Mouse (Mus musculus) hindbrain, embryonic 10.5 days (tissue): ENCODE measurements around the gene Setd1b. TPM values are rescaled to one million over a fixed set of nuclear protein-coding genes. Genes with fewer than 3 reads are reported as not detected.

Source experiments
- polyA plus RNA-seq: library from polyadenylated mRNA; unstranded; fragments of >200 nt; fragmentation: Nextera tagmentation; extraction: Ambion mirVana; gene quantifications from 2 replicates; pipeline ENCODE4 v1.2.1, GENCODE M21; 2016

Setd1b gene
- polyA plus RNA-seq, 1 experiment from 2014 or later: 9.5 TPM

Other genes with a start within 250 kb of the Setd1b start
- gene Kdm2b, start 152.4 kb upstream of the Setd1b start, polyA plus RNA-seq: 84.6 and 92.4 TPM in 2 replicates
- gene Orai1, start 127.1 kb upstream of the Setd1b start, polyA plus RNA-seq: 10.2 and 11.3 TPM in 2 replicates
- gene Morn3, start 95.2 kb upstream of the Setd1b start, polyA plus RNA-seq: 0.50 and 2.4 TPM in 2 replicates
- gene Tmem120b, start 73.8 kb upstream of the Setd1b start, polyA plus RNA-seq: 12.9 and 13.4 TPM in 2 replicates
- gene Rhof, start 9.5 kb upstream of the Setd1b start, polyA plus RNA-seq: 1.9 and 2.2 TPM in 2 replicates
- 77.7 and 86.3 TPM in 2 replicates for gene Psmd9, start 27.2 kb downstream of the Setd1b start, polyA plus RNA-seq
- gene Hpd, start 40.5 kb downstream of the Setd1b start, polyA plus RNA-seq: not detected in 2 replicates
- gene Wdr66, start 109.9 kb downstream of the Setd1b start, polyA plus RNA-seq: 7.0 and 8.1 TPM in 2 replicates
- 42.9 and 48.0 TPM in 2 replicates for gene Bcl7a, start 201.6 kb downstream of the Setd1b start, polyA plus RNA-seq